Mouse (Mus musculus) C2C12 (cell line): ENCODE results near the gene Amotl2. TPM values are rescaled to one million over a fixed set of nuclear protein-coding genes. Genes with fewer than 3 reads are reported as not detected.
A peak's percentile ranks its signal among the peaks of the same experiment; 100 is the strongest.
"Not testable (repeated sequence)": the region's sequence is repeated elsewhere in the genome, so short reads cannot be mapped to it uniquely, and the experiment has no call there.

Source experiments
- H3K27me3 ChIP-seq: one replicate; pipeline ENCODE4 v1.6.1; 2011; ENCODE audit not compliant: control insufficient read depth, insufficient read depth, insufficient read length
- H3K36me3 ChIP-seq: one replicate; pipeline ENCODE4 v1.6.1; 2011; ENCODE audit not compliant: control insufficient read depth, insufficient read depth
- H3K4me3 ChIP-seq: one replicate; pipeline ENCODE4 v1.5.1; 2011; ENCODE audit warnings: mild to moderate bottlenecking, control low read depth; ENCODE audit not compliant: poor library complexity, insufficient read depth, severe bottlenecking
- H3K79me2 ChIP-seq: one replicate; pipeline ENCODE4 v1.6.1; 2011; ENCODE audit not compliant: control insufficient read depth, insufficient read depth
- H3K79me3 ChIP-seq: one replicate; pipeline ENCODE4 v1.6.1; 2011; ENCODE audit warnings: low read depth, control low read depth
- H3ac ChIP-seq: one replicate; pipeline ENCODE3; 2011; ENCODE audit warnings: low read depth; ENCODE audit not compliant: control insufficient read depth, insufficient read length
- CEBPB ChIP-seq: IDR thresholded peaks from one replicate; pipeline ENCODE4 v1.6.1; 2011; ENCODE audit warnings: low read depth, mild to moderate bottlenecking, control low read depth, moderate library complexity
- CTCF ChIP-seq: IDR thresholded peaks from one replicate; pipeline ENCODE4 v1.5.1; 2011; ENCODE audit not compliant: control insufficient read depth, insufficient read depth, insufficient read length
- FOSL1 ChIP-seq: IDR thresholded peaks from one replicate; pipeline ENCODE4 v1.8.0; 2011; ENCODE audit warnings: mild to moderate bottlenecking, low read length; ENCODE audit not compliant: poor library complexity, insufficient read depth, severe bottlenecking
- MAX ChIP-seq: IDR thresholded peaks from one replicate; pipeline ENCODE4 v1.6.1; 2011; ENCODE audit warnings: mild to moderate bottlenecking, control low read depth
- MYOD1 ChIP-seq: IDR thresholded peaks from one replicate; pipeline ENCODE4 v1.6.1; 2011; ENCODE audit warnings: low read depth; ENCODE audit not compliant: control insufficient read depth, insufficient read length
- MYOG ChIP-seq: IDR thresholded peaks from one replicate; pipeline ENCODE4 v1.6.1; 2011; ENCODE audit not compliant: control insufficient read depth, insufficient read length; ENCODE audit errors: extremely low read depth
- USF1 ChIP-seq: IDR thresholded peaks from one replicate; pipeline ENCODE4 v1.6.1; 2011; ENCODE audit warnings: low read depth, mild to moderate bottlenecking, control low read depth, moderate library complexity
- polyA plus RNA-seq: library from polyadenylated mRNA; unstranded; fragments of >200 nt; fragmentation: generic; extraction: Trizol; gene quantifications from one replicate; pipeline ENCODE4 v1.2.1, GENCODE M21; 2012; ENCODE audit warnings: missing spikeins

The Amotl2 gene
- polyA plus RNA-seq, 1 experiment: 61.0 TPM

DNA sequence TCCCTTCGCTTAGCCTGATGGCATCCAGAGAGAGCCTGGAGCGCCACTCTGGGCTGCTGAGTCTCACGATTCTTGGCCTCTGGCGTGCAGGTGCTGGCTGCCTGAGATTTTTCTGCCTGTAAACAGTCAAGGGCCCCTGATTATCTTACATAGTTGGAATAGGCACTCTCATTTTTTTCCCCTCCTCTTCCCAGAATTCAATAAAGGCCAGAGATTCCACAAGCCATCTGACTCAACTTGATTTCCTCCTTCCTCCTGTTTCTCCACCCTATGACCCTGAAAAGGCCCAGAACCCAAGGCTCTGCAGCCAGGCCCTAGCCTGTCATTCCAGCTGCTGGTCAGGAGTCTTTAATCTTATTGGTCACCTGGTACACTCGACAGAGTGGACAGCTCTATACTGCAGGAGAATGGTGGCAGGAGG is 43.1 kb downstream of the Amotl2 start:
- Histone ChIP-seq H3K4me3 (no peak overlapping the region), H3K79me2 (no peaks in the 10 kb centered on the region), H3ac (no peak overlapping the region), H3K27me3 (no peaks in the 10 kb centered on the region), H3K79me3 (no peaks in the 10 kb centered on the region), H3K36me3 (no peaks in the 10 kb centered on the region)
- TF ChIP-seq FOSL1 (no peak), MYOG (no peak), MYOD1 (no peak), USF1 (no peak), CEBPB (no peak), MAX (no peak), CTCF (no peak)

- no peak overlapping the region for H3ac ChIP-seq
- no peaks in the 10 kb centered on the region for H3K79me2 ChIP-seq
- H3K36me3 ChIP-seq: no peaks in the 10 kb centered on the region
- no peak overlapping the region for H3K4me3 ChIP-seq
- H3K27me3 ChIP-seq: no peaks in the 10 kb centered on the region
- H3K79me3 ChIP-seq: no peaks in the 10 kb centered on the region
- TF ChIP-seq MYOG (no peak), CTCF (no peak), MAX (no peak), MYOD1 (no peak), CEBPB (no peak)
Measured at GRCm38 (mm10) chr9:102761599-102761998, 45.1 kb downstream of the Amotl2 start.

DNA sequence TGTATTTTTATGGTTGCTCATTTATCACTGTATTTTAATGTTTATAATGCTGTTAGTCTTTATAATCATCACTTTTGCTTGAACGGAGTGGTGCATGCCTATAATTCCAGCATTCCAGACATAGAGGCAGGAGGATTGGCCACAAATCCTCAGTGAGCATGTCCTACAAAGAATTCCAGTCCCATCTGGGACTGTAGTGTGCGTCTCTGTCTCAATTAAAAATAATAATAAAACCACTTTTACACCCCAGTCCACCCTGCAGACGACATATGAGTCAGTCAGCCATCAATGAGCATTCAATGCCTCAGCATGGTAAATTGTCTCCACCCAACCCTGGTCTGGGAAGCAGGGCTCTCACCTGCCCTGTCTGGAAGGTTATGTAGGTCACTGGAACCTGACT is 46.4 kb downstream of the Amotl2 start:
- no peaks in the 10 kb centered on the region for H3K36me3 ChIP-seq
- no peaks in the 10 kb centered on the region for H3K79me2 ChIP-seq
- peak; percentile 52 for TF ChIP-seq MYOD1
- no peak for TF ChIP-seq FOSL1
- H3ac ChIP-seq: no peak overlapping the region
- H3K4me3 ChIP-seq: no peak overlapping the region
- no peaks in the 10 kb centered on the region for H3K27me3 ChIP-seq
- H3K79me3 ChIP-seq: no peaks in the 10 kb centered on the region

- H3K79me2 ChIP-seq: no peaks in the 10 kb centered on the region
- no peaks in the 10 kb centered on the region for H3K36me3 ChIP-seq
- no peaks in the 10 kb centered on the region for H3K79me3 ChIP-seq
- no peak overlapping the region for H3ac ChIP-seq
- H3K4me3 ChIP-seq: no peak overlapping the region
- no peaks in the 10 kb centered on the region for H3K27me3 ChIP-seq
- TF ChIP-seq USF1: no peak
- TF ChIP-seq MYOD1: peak; percentile 37
- peak; percentile 97 for TF ChIP-seq CEBPB
- no peak for TF ChIP-seq MYOG
- no peak for TF ChIP-seq CTCF
- no peak for TF ChIP-seq FOSL1
- TF ChIP-seq MAX: peak; percentile 89
Measured at GRCm38 (mm10) chr9:102763520-102763919, 47.0 kb downstream of the Amotl2 start.

- not testable (repeated sequence) for H3K79me3 ChIP-seq, H3K27me3 ChIP-seq, H3K36me3 ChIP-seq, H3ac ChIP-seq, H3K79me2 ChIP-seq, H3K4me3 ChIP-seq
Measured at GRCm38 (mm10) chr9:102764540-102764939, 48.1 kb downstream of the Amotl2 start.

- TF ChIP-seq MAX (no peak), MYOD1 (no peak), FOSL1 (no peak), MYOG (no peak), USF1 (no peak), CTCF (no peak)
- peak overlapping the region; percentile 24 for H3ac ChIP-seq
- H3K27me3 ChIP-seq: no peaks in the 10 kb centered on the region
- no peaks in the 10 kb centered on the region for H3K36me3 ChIP-seq
- H3K79me2 ChIP-seq: no peaks in the 10 kb centered on the region
- H3K4me3 ChIP-seq: no peak overlapping the region
- no peaks in the 10 kb centered on the region for H3K79me3 ChIP-seq
Measured at GRCm38 (mm10) chr9:102766741-102767140, 50.3 kb downstream of the Amotl2 start.
